Mouse (Mus musculus) CH12.LX (cell line): Measurements from ENCODE around the gene Macrod2. TPM values are rescaled to one million over a fixed set of nuclear protein-coding genes. Genes with fewer than 3 reads are reported as not detected.

Experiments
- DNase-seq: peaks from one replicate; pipeline ENCODE4 v3.0.0-alpha.2; 2013; ENCODE audit errors: extremely low read depth
- H3K27ac ChIP-seq: 2 replicates; pipeline ENCODE4 v1.5.1; 2012; ENCODE audit warnings: low read depth, mild to moderate bottlenecking, control low read depth, moderate library complexity; ENCODE audit not compliant: insufficient read depth
- H3K27me3 ChIP-seq: replicated peaks from 2 replicates; pipeline ENCODE3; 2012; ENCODE audit warnings: inconsistent platforms
- H3K36me3 ChIP-seq, 2 experiments: replicated peaks in 1 of 2; 2 replicates each; pipeline versions ENCODE3 to v1.6.1; 2012; ENCODE audit warnings: inconsistent platforms in 1 of 2, low read length in 1 of 2, mild to moderate bottlenecking in 1 of 2, mixed read lengths in 1 of 2, moderate library complexity in 1 of 2; ENCODE audit not compliant: control insufficient read depth in 1 of 2, insufficient read depth in 1 of 2
- H3K4me1 ChIP-seq, 2 experiments: 2 replicates each; pipeline ENCODE4 v1.6.1; 2012; ENCODE audit warnings: inconsistent platforms in 1 of 2, moderate library complexity in 1 of 2; ENCODE audit not compliant: insufficient read depth in 2 of 2, control insufficient read depth in 1 of 2
- H3K4me2 ChIP-seq: 2 replicates; pipeline ENCODE4 v1.6.1; 2012; ENCODE audit warnings: low read depth, mild to moderate bottlenecking, control low read depth; ENCODE audit not compliant: poor library complexity, insufficient read depth, severe bottlenecking
- H3K4me3 ChIP-seq, 3 experiments: fragments of 150-350 bp in 1 of 3; sonication (generic) in 1 of 3; replicated peaks in 1 of 3; 2 replicates each; pipeline versions ENCODE3 to v1.5.1; 2011 to 2012; ENCODE audit warnings: low read depth in 2 of 3, low read length in 2 of 3, mild to moderate bottlenecking in 2 of 3, moderate library complexity in 2 of 3, control low read depth in 1 of 3, improper control_type of control experiment in 1 of 3, inconsistent platforms in 1 of 3, mixed read lengths in 1 of 3; ENCODE audit not compliant: poor library complexity in 1 of 3
- H3K79me2 ChIP-seq: replicated peaks from 2 replicates; pipeline ENCODE4 v1.6.1; 2012; ENCODE audit warnings: mild to moderate bottlenecking, moderate library complexity; ENCODE audit not compliant: control insufficient read depth, poor library complexity, insufficient read depth, severe bottlenecking; ENCODE audit errors: extremely low read depth
- H3K9ac ChIP-seq: 2 replicates; pipeline ENCODE4 v1.6.1; 2012; ENCODE audit warnings: low read depth, mild to moderate bottlenecking, control low read depth, moderate library complexity; ENCODE audit not compliant: insufficient read depth
- H3K9me3 ChIP-seq: replicated peaks from 2 replicates; pipeline ENCODE3; 2012; ENCODE audit warnings: low read length, inconsistent platforms, mixed read lengths
- CHD1 ChIP-seq: IDR thresholded peaks from 2 replicates; pipeline ENCODE4 v1.6.1; 2012; ENCODE audit warnings: low read depth, low read length, improper control_type of control experiment, inconsistent platforms
- E2F4 ChIP-seq: IDR thresholded peaks from 2 replicates; pipeline ENCODE4 v1.6.1; 2011; ENCODE audit warnings: low read depth, low read length, improper control_type of control experiment; ENCODE audit not compliant: insufficient replicate concordance
- EP300 ChIP-seq: IDR thresholded peaks from 2 replicates; pipeline ENCODE4 v1.6.1; 2011; ENCODE audit warnings: low read length, improper control_type of control experiment
- ETS1 ChIP-seq: conservative IDR thresholded peaks from 2 replicates; pipeline ENCODE4 v1.6.1; 2012; ENCODE audit warnings: low read depth, mild to moderate bottlenecking, inconsistent platforms, low read length, improper control_type of control experiment, moderate library complexity
- IRF4 ChIP-seq: IDR thresholded peaks from 2 replicates; pipeline ENCODE4 v1.6.1; 2014; ENCODE audit warnings: low read depth, mild to moderate bottlenecking, inconsistent platforms, low read length, improper control_type of control experiment
- JUND ChIP-seq: conservative IDR thresholded peaks from 2 replicates; pipeline ENCODE4 v1.6.1; 2011; ENCODE audit warnings: low read depth, low read length, improper control_type of control experiment
- MAX ChIP-seq: IDR thresholded peaks from 2 replicates; pipeline ENCODE4 v1.6.1; 2011; ENCODE audit warnings: low read length, improper control_type of control experiment
- MAZ ChIP-seq: IDR thresholded peaks from 2 replicates; pipeline ENCODE4 v1.6.1; 2012; ENCODE audit warnings: low read depth, mild to moderate bottlenecking, inconsistent platforms, low read length, improper control_type of control experiment, moderate library complexity
- MEF2A ChIP-seq: IDR thresholded peaks from 2 replicates; pipeline ENCODE4 v1.6.1; 2014; ENCODE audit warnings: low read depth, mild to moderate bottlenecking, inconsistent platforms, low read length, improper control_type of control experiment, borderline replicate concordance
- MXI1 ChIP-seq: IDR thresholded peaks from 2 replicates; pipeline ENCODE4 v1.6.1; 2011; ENCODE audit warnings: mild to moderate bottlenecking, low read depth, low read length, improper control_type of control experiment
- MYC ChIP-seq: IDR thresholded peaks from 2 replicates; pipeline ENCODE4 v1.6.1; 2011; ENCODE audit warnings: low read depth, mild to moderate bottlenecking, improper control_type of control experiment, low read length
- NELFE ChIP-seq: IDR thresholded peaks from 2 replicates; pipeline ENCODE4 v1.6.1; 2011; ENCODE audit warnings: low read depth, low read length, improper control_type of control experiment
- NRF1 ChIP-seq: IDR thresholded peaks from 2 replicates; pipeline ENCODE4 v1.6.1; 2014; ENCODE audit warnings: low read depth, mild to moderate bottlenecking, inconsistent platforms, low read length, improper control_type of control experiment, moderate library complexity
- PAX5 ChIP-seq: IDR thresholded peaks from 2 replicates; pipeline ENCODE4 v1.6.1; 2012; ENCODE audit warnings: low read length, inconsistent platforms, mixed read lengths
- RCOR1 ChIP-seq: conservative IDR thresholded peaks from 2 replicates; pipeline ENCODE4 v1.6.1; 2012; ENCODE audit warnings: low read depth, mild to moderate bottlenecking, inconsistent platforms, low read length, improper control_type of control experiment
- SIN3A ChIP-seq: IDR thresholded peaks from 2 replicates; pipeline ENCODE4 v1.6.1; 2012; ENCODE audit warnings: low read length, improper control_type of control experiment, inconsistent platforms
- TBP ChIP-seq: conservative IDR thresholded peaks from 2 replicates; pipeline ENCODE4 v1.6.1; 2011; ENCODE audit warnings: low read depth, low read length, improper control_type of control experiment
- TCF12 ChIP-seq: IDR thresholded peaks from 2 replicates; pipeline ENCODE4 v1.6.1; 2014; ENCODE audit warnings: low read depth, mild to moderate bottlenecking, inconsistent platforms, low read length, improper control_type of control experiment
- UBTF ChIP-seq: IDR thresholded peaks from 2 replicates; pipeline ENCODE4 v1.6.1; 2012; ENCODE audit warnings: low read depth, mild to moderate bottlenecking, inconsistent platforms, low read length, improper control_type of control experiment, moderate library complexity
- USF1 ChIP-seq: IDR thresholded peaks from 2 replicates; pipeline ENCODE4 v1.6.1; 2014; ENCODE audit warnings: low read depth, mild to moderate bottlenecking, inconsistent platforms, low read length, improper control_type of control experiment
- USF2 ChIP-seq: conservative IDR thresholded peaks from 2 replicates; pipeline ENCODE4 v1.6.1; 2011; ENCODE audit warnings: low read depth, low read length, improper control_type of control experiment
- ZC3H11A ChIP-seq: IDR thresholded peaks from 2 replicates; pipeline ENCODE4 v1.6.1; 2012; ENCODE audit warnings: low read depth, mild to moderate bottlenecking, inconsistent platforms, low read length, improper control_type of control experiment
- ZKSCAN1 ChIP-seq: IDR thresholded peaks from 2 replicates; pipeline ENCODE4 v1.6.1; 2012; ENCODE audit warnings: low read depth, inconsistent platforms, low read length, improper control_type of control experiment, borderline replicate concordance
- ZNF384 ChIP-seq: IDR thresholded peaks from 2 replicates; pipeline ENCODE4 v1.6.1; 2012; ENCODE audit warnings: low read depth, low read length, improper control_type of control experiment, inconsistent platforms
- dilution Hi-C: fragments of 300-500 bp; cut with MboI; formaldehyde crosslinking; loops from 2 replicates; pipeline ENCODE4 v1.14.3; 2020; ENCODE audit warnings: low sequenced_read_pairs; ENCODE audit not compliant: extremely low pct_unique_long_range_greater_than_20kb, extremely low pct_ligation_motif_present
- in situ Hi-C: fragments of 300-500 bp; cut with MboI; formaldehyde crosslinking; loops from 3 replicates; pipeline ENCODE4 v1.14.3; 2019; ENCODE audit warnings: low sequenced_read_pairs, low pct_ligation_motif_present, low pct_unique_long_range_greater_than_20kb, mixed read lengths
- polyA plus RNA-seq: library from polyadenylated mRNA; unstranded; fragments of >175 nt; gene quantifications from 2 replicates; pipeline ENCODE4 v1.2.1, GENCODE M21; 2012; ENCODE audit warnings: low read depth; ENCODE audit not compliant: insufficient read length
- total RNA-seq, 2 experiments: library from RNA; depleted of rRNA; stranded (reverse); fragments of 300-350 nt in 1 of 2; fragments of >200 nt in 1 of 2; gene quantifications; 2 replicates each; pipeline ENCODE4 v1.2.3; 2012 to 2014

Macrod2 gene
- total and polyA plus RNA-seq, 3 experiments, result not detected

- in situ Hi-C loops, result no loop called here
- Histone ChIP-seq H3K9ac (no peak overlapping the region), H3K36me3 (no peaks in the 10 kb centered on the region), H3K27ac (no peak overlapping the region), H3K4me2 (no peak overlapping the region), H3K27me3 (no peaks in the 10 kb centered on the region), H3K4me1 (no peaks in the 10 kb centered on the region), H3K79me2 (no peaks in the 10 kb centered on the region), H3K4me3 (no peak overlapping the region), H3K9me3 (peaks cover 22% of the 10 kb centered on the region)
- dilution Hi-C loops, result no loop called here
- TF ChIP-seq IRF4 (no peak), UBTF (no peak), RCOR1 (no peak), MAX (no peak), ZNF384 (no peak), ZKSCAN1 (no peak), NELFE (no peak), PAX5 (no peak), TBP (no peak), SIN3A (no peak)
- DNase-seq, result no peak
Observed at GRCm38 (mm10) chr2:141571360-141571759, 1176.3 kb downstream of the Macrod2 start.

DNA sequence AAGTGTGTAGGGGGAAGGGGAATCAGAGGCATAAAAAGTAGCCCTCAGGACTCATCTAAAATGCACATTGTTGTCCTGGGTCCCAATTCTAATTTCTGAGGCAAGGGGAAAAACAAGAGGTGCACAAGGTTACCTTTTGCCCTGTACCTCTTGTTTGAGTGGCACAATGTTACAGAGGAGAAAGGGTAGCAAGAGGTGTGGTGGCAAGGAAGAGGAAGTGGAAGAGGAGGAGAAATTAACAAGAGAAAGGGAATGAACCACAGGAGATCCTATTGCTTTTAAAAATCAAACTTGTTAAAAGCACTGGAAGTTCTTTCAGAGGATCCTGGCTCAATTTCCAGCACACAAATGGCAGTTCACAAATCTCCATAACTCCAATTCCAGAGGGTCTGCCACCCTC lies 1183.1 kb downstream of the Macrod2 start:
- TF ChIP-seq MAZ (no peak), USF2 (no peak), NRF1 (no peak), ETS1 (no peak), MXI1 (no peak), ZNF384 (no peak), MEF2A (no peak), JUND (no peak), EP300 (no peak), RCOR1 (no peak), MYC (no peak), IRF4 (no peak), TCF12 (no peak), TBP (no peak), USF1 (no peak), E2F4 (no peak), CHD1 (no peak), UBTF (no peak), ZC3H11A (no peak)
- no peak overlapping the region for H3K4me3 ChIP-seq
- DNase-seq, result no peak
- dilution Hi-C loops (no loop called here), in situ Hi-C loops (no loop called here)
- H3K27ac ChIP-seq, result no peak overlapping the region
- H3K4me2 ChIP-seq, result no peak overlapping the region
- H3K27me3 ChIP-seq, result no peaks in the 10 kb centered on the region
- no peaks in the 10 kb centered on the region for H3K79me2 ChIP-seq
- no peaks in the 10 kb centered on the region for H3K4me1 ChIP-seq
- H3K36me3 ChIP-seq, result no peaks in the 10 kb centered on the region
- peaks cover 43% of the 10 kb centered on the region for H3K9me3 ChIP-seq
- no peak overlapping the region for H3K9ac ChIP-seq
